Mouse (Mus musculus): Measurements from ENCODE around the gene 2410004P03Rik.

DNA sequence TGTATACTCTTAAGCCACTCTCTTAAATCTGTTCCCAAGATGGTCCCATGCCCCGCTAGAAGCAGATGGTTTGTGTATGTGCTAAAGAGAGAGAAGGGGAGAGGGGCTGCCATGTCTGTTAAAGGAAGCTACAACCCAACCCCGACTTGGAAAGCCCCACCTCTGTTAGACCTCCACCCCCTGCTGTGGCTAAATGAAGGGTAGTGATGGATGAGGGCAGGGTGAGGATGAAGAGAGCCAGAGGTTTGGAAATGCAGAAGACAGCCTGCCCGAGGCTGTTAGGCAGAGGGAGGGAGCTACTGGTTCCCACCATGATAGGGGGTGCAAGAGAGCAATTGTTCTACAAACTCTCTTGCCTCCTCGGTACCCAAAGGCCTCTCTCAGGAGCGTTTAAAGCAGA is 31.8 kb upstream of the 2410004P03Rik start:
- TF ChIP-seq CTCF (IDR thresholded peaks at IDR 0.05; ENCODE audit: borderline replicate concordance, control insufficient read depth, extremely low read depth, insufficient read depth, low read length, poor library complexity) (no peak), POLR2A (IDR thresholded peaks at IDR 0.05; ENCODE audit: control insufficient read depth, extremely low read depth, insufficient read depth, low read length, poor library complexity) (no peak)
